Mouse (Mus musculus) kidney, adult 2 months (tissue): Measurements from ENCODE around the gene Tbcd. TPM values are rescaled to one million over a fixed set of nuclear protein-coding genes. Genes with fewer than 3 reads are reported as not detected.

Experiments
- DNase-seq: peaks from one replicate; pipeline ENCODE4 v3.0.0; 2021
- H3K27ac ChIP-seq: fragments of 200-500 bp; 2 replicates; pipeline ENCODE4 v1.5.1; 2012; ENCODE audit warnings: low read depth, low read length, control low read depth, inconsistent platforms; ENCODE audit not compliant: insufficient read depth
- H3K27me3 ChIP-seq: fragments of 200-500 bp; replicated peaks from 2 replicates; pipeline ENCODE4 v1.6.1; 2012; ENCODE audit warnings: mild to moderate bottlenecking, moderate library complexity, low read length, inconsistent platforms; ENCODE audit not compliant: control insufficient read depth, insufficient read depth
- H3K36me3 ChIP-seq: fragments of 200-500 bp; 2 replicates; pipeline ENCODE4 v1.6.1; 2012; ENCODE audit warnings: mild to moderate bottlenecking, moderate library complexity, low read length, inconsistent platforms; ENCODE audit not compliant: control insufficient read depth, insufficient read depth
- H3K4me1 ChIP-seq: fragments of 200-500 bp; 2 replicates; pipeline ENCODE4 v1.6.1; 2011; ENCODE audit warnings: low read length; ENCODE audit not compliant: control insufficient read depth, insufficient read depth
- H3K4me3 ChIP-seq: fragments of 200-500 bp; 2 replicates; pipeline ENCODE4 v1.5.1; 2011; ENCODE audit warnings: mild to moderate bottlenecking, low read depth, low read length, control low read depth; ENCODE audit not compliant: insufficient read depth
- CTCF ChIP-seq: fragments of 200-500 bp; conservative IDR thresholded peaks from 2 replicates; pipeline ENCODE4 v1.5.1; 2011; ENCODE audit warnings: low read depth, mild to moderate bottlenecking, control low read depth, low read length, moderate library complexity, mixed read lengths; ENCODE audit not compliant: insufficient read depth, insufficient read length
- POLR2A ChIP-seq: fragments of 200-500 bp; IDR thresholded peaks from one replicate; pipeline ENCODE4 v1.6.1; 2011; ENCODE audit warnings: low read depth, low read length, control low read depth
- WGBS: fragments of 180-500 bp; shearing (Covaris S2); methylation state at CpG from one replicate; pipeline ENCODE4 v1.1.7; 2018; 5-methylcytosine and 5-hydroxymethylcytosine counted together
- polyA plus RNA-seq: library from polyadenylated mRNA; depleted of rRNA; stranded (reverse); fragments of >200 nt; gene quantifications from 2 replicates; pipeline ENCODE4 v1.2.3, GENCODE M21; 2012

The Tbcd gene
- polyA plus RNA-seq, 1 experiment = 58.9 TPM

DNA sequence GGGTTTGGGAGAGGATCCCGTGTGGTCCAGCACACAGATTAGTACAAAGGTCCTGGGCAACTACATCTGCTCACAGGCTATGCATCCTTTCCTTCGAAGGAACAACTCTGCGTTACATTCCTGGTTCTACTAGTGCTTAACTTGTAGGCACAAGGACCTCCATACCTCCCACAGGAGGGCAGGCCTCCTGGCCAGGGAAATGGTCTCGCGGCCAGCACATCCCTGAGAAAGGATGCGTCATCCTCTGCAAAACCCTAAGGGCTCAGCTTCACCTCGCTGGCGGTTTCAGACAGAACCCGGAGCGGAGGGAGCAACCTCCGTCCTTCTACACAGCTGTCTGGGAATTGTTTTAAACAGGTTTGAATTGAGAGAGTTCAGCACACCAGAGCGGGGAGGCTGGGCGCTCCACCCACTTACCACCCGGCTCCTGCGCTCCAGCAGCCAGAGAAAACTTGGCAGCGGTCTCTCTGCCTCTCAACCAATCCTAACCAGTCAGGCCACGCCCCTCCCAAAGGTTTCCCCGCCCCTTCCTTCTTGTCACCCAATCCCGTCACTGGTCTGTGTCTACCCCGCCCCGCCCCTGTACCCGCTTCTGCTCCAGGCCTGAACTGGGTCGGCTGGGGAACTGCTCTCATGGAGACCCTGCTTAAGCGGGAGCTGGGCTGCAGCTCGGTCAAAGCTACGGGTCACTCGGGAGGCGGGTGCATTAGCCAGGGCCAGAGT lies 30.8 kb upstream of the Tbcd start, which contains the start of gene Fn3krp:
TSS of gene Fn3krp (plus strand) at position 572 of the 723 bp plus-strand sequence.
- H3K36me3 ChIP-seq = no peaks in the 10 kb centered on the region
- 2% methylated on average over 28 of the region's 28 CpGs for WGBS
- DNase-seq = peak; percentile 100
- H3K27me3 ChIP-seq = no peaks in the 10 kb centered on the region
- peak within 1 kb of the TSS; percentile 81 for H3K4me3 ChIP-seq
- TF ChIP-seq POLR2A = no peak
- TF ChIP-seq CTCF = 0 out of 2 replicates have a peak, but pooled peaks have one; percentile 10
- H3K27ac ChIP-seq = peak within 1 kb of the TSS; percentile 68
- H3K4me1 ChIP-seq = peaks cover 8% of the 10 kb centered on the region; the same call in 1 of the 2 replicates

DNA sequence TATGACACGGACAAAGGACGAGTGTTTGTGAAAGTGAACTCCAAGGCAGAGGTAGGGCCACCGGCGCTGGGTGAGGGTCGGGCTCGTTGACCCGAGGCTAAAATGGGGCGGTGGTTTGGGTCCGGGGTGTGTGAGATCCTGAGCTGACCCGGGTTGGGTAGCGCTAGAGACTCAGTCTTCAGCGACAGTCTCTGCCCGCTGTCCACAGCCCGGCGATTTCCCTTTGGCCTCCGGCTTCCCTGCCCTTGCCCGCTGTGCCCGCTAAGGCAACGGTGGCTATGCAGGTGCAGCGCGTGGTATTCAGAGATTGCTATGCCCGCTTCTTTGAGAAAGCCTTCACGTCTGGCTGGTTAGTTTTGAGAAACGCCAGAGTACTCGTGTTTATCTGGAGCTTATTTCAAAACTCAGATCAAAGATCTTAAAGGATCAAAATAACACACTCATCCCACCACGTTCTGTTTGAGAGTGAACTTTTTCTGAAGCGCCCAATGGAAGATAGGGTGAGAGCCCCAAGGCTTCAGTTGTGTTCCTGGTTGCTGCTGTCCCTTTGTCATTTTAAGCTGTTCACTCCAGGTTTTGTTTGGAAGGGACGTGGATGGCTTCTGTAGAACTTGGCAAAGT lies 30.1 kb upstream of the Tbcd start:
- 1% methylated on average over 28 of the region's 28 CpGs for WGBS
- no peak for DNase-seq

DNA sequence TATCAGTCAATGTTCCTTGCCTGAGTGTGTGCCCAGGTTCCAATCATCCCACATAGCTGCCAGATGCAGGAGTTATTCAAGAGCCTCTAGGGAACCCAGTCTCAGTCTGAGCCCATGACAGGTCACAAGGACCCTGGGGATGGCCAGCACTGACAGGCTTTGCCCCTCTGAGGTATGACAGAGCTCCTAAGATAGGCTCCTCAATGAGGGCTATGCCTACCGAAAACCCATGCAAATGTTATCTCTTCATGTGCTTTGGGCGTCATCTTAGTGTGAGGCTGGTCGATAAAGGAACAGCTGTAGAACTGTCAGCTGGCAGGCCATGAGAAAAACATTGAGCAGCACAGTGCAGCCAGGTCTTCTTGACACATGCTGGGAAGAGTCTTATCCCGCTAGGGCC lies 18.4 kb upstream of the Tbcd start:
- no peaks in the 10 kb centered on the region for H3K36me3 ChIP-seq
- peaks cover 12% of the 10 kb centered on the region; the same call in 1 of the 2 replicates for H3K4me1 ChIP-seq
- DNase-seq = no peak
- no peaks in the 10 kb centered on the region for H3K27me3 ChIP-seq
- TF ChIP-seq POLR2A (no peak), CTCF (no peak)
- H3K4me3 ChIP-seq = no peak overlapping the region
- WGBS = 90% methylated on average over 4 of the region's 4 CpGs
- H3K27ac ChIP-seq = no peak overlapping the region

More for the DNA sequence above, 30.1 kb upstream of the Tbcd start:
- H3K4me1 ChIP-seq = peaks cover 8% of the 10 kb centered on the region; the same call in 1 of the 2 replicates
- H3K36me3 ChIP-seq = no peaks in the 10 kb centered on the region
- peak overlapping the region; percentile 68 for H3K27ac ChIP-seq
- TF ChIP-seq CTCF (no peak), POLR2A (no peak)
- peak overlapping the region; percentile 81 for H3K4me3 ChIP-seq
- no peaks in the 10 kb centered on the region for H3K27me3 ChIP-seq

DNA sequence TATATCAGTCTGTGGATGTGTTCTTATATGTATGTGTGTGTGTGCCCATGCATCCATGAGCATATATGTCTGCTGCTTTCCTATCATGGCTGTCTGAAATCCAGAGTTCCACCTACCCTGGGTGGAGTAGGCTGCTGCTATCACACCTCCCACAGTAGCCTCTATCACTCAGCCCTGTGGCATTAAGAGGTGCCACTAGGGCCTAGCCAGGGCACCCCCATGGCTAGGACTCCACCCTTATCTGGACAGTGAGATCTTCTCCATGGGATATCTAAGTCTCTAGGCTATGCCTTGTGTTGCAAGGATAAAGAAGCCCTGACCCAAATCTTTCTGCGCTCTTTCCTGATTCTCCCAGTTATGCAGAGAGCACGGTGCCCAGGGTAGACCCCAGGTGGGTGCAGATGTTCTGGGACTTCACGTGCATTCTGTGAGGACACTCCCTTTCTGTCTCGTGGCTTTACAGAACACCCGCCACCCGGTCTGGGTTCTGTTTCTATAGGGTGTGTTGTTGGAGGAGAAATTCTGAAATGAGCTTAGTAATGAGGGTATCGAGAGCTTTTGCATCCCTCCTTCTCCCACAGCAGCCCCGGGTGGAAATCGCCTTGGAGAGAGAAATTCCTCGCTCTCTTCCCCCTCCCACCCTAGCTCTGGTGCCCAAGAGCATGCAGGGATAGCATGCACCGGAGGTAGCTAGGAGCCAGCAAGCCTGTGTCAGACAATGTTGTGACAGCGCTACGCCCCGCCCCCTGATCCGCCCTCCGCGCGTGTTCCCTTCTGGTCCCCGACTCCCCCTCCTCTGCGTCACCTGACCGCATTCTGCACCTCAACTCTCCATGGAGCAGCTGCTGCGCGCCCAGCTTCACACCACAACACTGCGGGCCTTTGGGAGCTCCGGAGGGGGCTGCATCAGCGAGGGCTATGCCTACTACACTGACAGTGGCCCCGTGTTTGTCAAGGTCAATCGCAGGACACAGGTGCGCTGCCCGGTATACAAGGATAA lies 17.3 kb upstream of the Tbcd start, which contains the start of gene Fn3k:
TSS of gene Fn3k (plus strand) at position 758 of the 1,000 bp plus-strand sequence.
- H3K27ac ChIP-seq = peak within 1 kb of the TSS; percentile 48
- H3K27me3 ChIP-seq = no peaks in the 10 kb centered on the region
- H3K4me1 ChIP-seq = peaks cover 16% of the 10 kb centered on the region; the same call in 1 of the 2 replicates
- peak; percentile 97 for DNase-seq
- WGBS = 4% methylated on average over 30 of the region's 30 CpGs
- TF ChIP-seq POLR2A (peak; percentile 59), CTCF (no peak)
- no peaks in the 10 kb centered on the region for H3K36me3 ChIP-seq
- peak within 1 kb of the TSS; percentile 73 for H3K4me3 ChIP-seq

DNA sequence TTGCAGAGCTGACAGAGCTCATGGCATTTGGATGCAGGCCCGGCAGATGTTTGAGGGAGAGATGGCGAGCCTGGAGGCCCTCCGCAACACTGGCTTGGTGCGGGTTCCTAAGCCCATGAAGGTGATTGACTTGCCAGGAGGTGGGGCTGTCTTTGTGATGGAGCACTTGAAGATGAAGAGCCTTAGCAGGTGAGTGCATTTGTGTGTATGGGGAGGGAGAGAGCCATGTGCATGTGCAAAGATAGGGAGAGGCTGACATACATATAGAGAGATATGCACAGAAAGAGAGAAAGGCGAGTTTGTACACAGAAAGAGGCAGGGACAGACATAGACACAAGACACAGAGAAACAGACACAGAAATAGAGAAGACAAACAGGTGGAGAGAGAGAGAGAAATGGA lies 14.5 kb upstream of the Tbcd start:
- H3K4me1 ChIP-seq = peaks cover 22% of the 10 kb centered on the region
- DNase-seq = no peak
- no peaks in the 10 kb centered on the region for H3K36me3 ChIP-seq
- TF ChIP-seq POLR2A (no peak), CTCF (no peak)
- H3K27ac ChIP-seq = no peak overlapping the region
- no peak overlapping the region for H3K4me3 ChIP-seq
- no peaks in the 10 kb centered on the region for H3K27me3 ChIP-seq
- WGBS = 85% methylated on average over 5 of the region's 5 CpGs

DNA sequence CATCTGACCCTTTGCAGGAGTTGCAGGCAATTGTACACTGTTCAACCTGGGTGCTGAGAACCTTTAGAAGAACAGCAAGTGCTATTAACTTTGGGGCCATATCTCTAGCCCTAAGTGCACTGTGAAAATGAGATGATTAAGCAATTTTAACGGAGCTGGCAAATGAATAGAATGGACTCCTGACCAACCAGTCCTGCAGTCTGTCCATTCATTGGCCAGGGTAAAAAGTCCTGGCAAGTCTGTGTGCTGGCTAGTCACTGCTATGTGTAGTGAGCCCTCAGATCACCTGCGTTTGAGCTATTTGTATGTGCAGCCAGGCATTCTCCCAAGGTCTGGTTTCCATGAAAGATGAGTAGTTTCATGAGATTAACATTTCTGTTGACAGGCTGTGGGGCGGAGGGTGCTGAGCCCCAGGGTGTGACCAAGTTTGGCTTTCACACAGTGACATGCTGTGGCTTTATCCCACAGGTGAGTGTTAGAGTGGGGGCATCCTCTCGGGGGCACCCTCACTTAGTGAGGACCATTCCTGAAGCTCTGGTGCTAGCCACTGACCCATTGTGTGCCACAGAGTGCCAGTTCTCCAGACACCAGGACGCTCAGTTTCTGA lies 12.0 kb upstream of the Tbcd start:
- no peak overlapping the region for H3K4me3 ChIP-seq
- TF ChIP-seq POLR2A (no peak), CTCF (no peak)
- DNase-seq = peak; percentile 88
- 53% methylated on average over 5 of the region's 5 CpGs for WGBS
- no peaks in the 10 kb centered on the region for H3K36me3 ChIP-seq
- no peak overlapping the region for H3K27ac ChIP-seq
- peaks cover 22% of the 10 kb centered on the region for H3K4me1 ChIP-seq
- no peaks in the 10 kb centered on the region for H3K27me3 ChIP-seq
